Comparison of ENCODE assay signal across 12 mouse cellular contexts in the genomic region with DNA sequence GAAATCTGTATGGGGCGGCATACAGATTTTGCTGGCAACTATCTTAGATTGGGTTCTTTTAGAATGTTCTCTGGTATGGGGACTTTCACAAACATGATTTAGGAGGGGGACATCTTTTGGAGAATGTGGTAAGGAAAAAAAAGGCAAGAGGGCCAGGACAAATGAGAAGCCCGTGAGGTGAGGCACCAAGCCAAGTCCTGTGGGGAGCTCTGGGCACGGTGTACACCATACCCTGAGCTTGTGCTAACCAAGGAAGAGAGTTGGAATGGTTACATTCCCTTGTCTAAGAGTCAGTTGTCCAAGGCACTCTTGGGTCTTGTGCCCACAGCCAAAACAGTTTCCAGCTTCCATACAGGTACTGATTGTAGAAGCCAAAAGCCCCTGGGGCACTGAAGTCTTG.
"Had no signal": no experiment of that assay in that cellular context is flagged by ENCODE, and none has a peak within 500 bp of the region (broad histone marks: within the 10 kb centered on the region; RNA-seq: fewer than 3 reads in every experiment).

No protein-coding gene starts in this region.

- DNase-seq: left cerebral cortex, postnatal 4 days; liver; liver, embryonic 13.5 days; liver, postnatal 0 days; lung, adult 18-20 months; lung, adult 2 months; lung, embryonic 14.5 days; lung, postnatal 10 days; lung, postnatal 14 days; lung, postnatal 36 days; lung, postnatal 4 days; midbrain, embryonic 14.5 days had no signal
